Mouse (Mus musculus): ENCODE measurements around the gene Olfr1469.
"Not testable (repeated sequence)": the region's sequence is repeated elsewhere in the genome, so short reads cannot be mapped to it uniquely, and the experiment has no call there.

The Olfr1469 gene

GRCm38 (mm10) chr19:13407549-13407948 is at the start of gene Olfr1469:
Gene Olfr1469 (plus strand): TSS chr19:13407849.
- no peak for DNase-seq (ENCODE audit: inconsistent age in 2 of 2, low spot score in 1 of 2)

- no peak for DNase-seq (ENCODE audit: inconsistent age in 2 of 2, low spot score in 1 of 2)
Observed at GRCm38 (mm10) chr19:13361936-13362335, 45.7 kb upstream of the Olfr1469 start, which contains the start of gene Olfr1467. Gene Olfr1467 (plus strand): TSS chr19:13362236.

- not testable (repeated sequence) for DNase-seq (ENCODE audit: inconsistent age in 2 of 2, low spot score in 1 of 2)
Observed at GRCm38 (mm10) chr19:13443109-13443508, 35.5 kb downstream of the Olfr1469 start, which contains the start of gene Olfr1471. Gene Olfr1471 (plus strand): TSS chr19:13443409.

GRCm38 (mm10) chr19:13455986-13456385 is 48.3 kb downstream of the Olfr1469 start, which contains the start of gene Olfr1472:
Gene Olfr1472 (minus strand): TSS chr19:13456086.
- no peak for DNase-seq (ENCODE audit: inconsistent age in 2 of 2, low spot score in 1 of 2)
